Mouse (Mus musculus) midbrain, embryonic 16.5 days (tissue): ENCODE data around the gene Krcc1. TPM values are rescaled to one million over a fixed set of nuclear protein-coding genes. Genes with fewer than 3 reads are reported as not detected.
"Not testable (repeated sequence)": the region's sequence is repeated elsewhere in the genome, so short reads cannot be mapped to it uniquely, and the experiment has no call there.

Experiments
- ATAC-seq: fragments of 200-750 bp; cut with Nextera tagmentation; 2 replicates; pipeline ENCODE4 v1.8.0; 2017; ENCODE audit warnings: moderate TSS enrichment
- H3K27ac ChIP-seq: fragments of 300-500 bp; sonication (generic); 2 replicates; pipeline ENCODE4 v1.5.1; 2014; ENCODE audit warnings: mild to moderate bottlenecking, low read length, mixed read lengths
- H3K27me3 ChIP-seq: fragments of 300-500 bp; sonication (generic); 2 replicates; pipeline ENCODE4 v1.6.1; 2014; ENCODE audit warnings: low read depth, low read length, mixed read lengths; ENCODE audit not compliant: control insufficient read depth, insufficient read depth
- H3K36me3 ChIP-seq: fragments of 300-500 bp; sonication (generic); 2 replicates; pipeline ENCODE4 v1.6.1; 2014; ENCODE audit warnings: mild to moderate bottlenecking, low read length, moderate library complexity, mixed read lengths; ENCODE audit not compliant: control insufficient read depth, insufficient read depth
- H3K4me1 ChIP-seq: fragments of 300-500 bp; sonication (generic); 2 replicates; pipeline ENCODE4 v1.6.1; 2014; ENCODE audit warnings: mild to moderate bottlenecking, low read length, mixed read lengths; ENCODE audit not compliant: control insufficient read depth, insufficient read depth
- H3K4me2 ChIP-seq: fragments of 300-500 bp; sonication (generic); 2 replicates; pipeline ENCODE4 v1.6.1; 2014; ENCODE audit warnings: mild to moderate bottlenecking, low read length, mixed read lengths
- H3K4me3 ChIP-seq: fragments of 300-500 bp; sonication (generic); 2 replicates; pipeline ENCODE4 v1.5.1; 2014; ENCODE audit warnings: low read depth, mild to moderate bottlenecking, low read length, moderate library complexity, mixed read lengths
- H3K9ac ChIP-seq: fragments of 300-500 bp; sonication (generic); 2 replicates; pipeline ENCODE4 v1.6.1; 2014; ENCODE audit warnings: low read depth, low read length, mixed read lengths
- H3K9me3 ChIP-seq: fragments of 300-500 bp; sonication (generic); replicated peaks from 2 replicates; pipeline ENCODE4 v1.6.1; 2014; ENCODE audit warnings: mild to moderate bottlenecking, low read length, mixed read lengths; ENCODE audit not compliant: control insufficient read depth, poor library complexity, severe bottlenecking
- WGBS: fragments of 180-500 bp; shearing (Covaris S2); extraction: QIAGEN DNeasy Blood & Tissue Kit; methylation state at CpG from one replicate; pipeline ENCODE4 v1.1.7; 2014; 5-methylcytosine and 5-hydroxymethylcytosine counted together
- polyA plus RNA-seq: library from polyadenylated mRNA; unstranded; fragments of >200 nt; fragmentation: Nextera tagmentation; extraction: Ambion mirVana; gene quantifications from 2 replicates; pipeline ENCODE4 v1.2.1, GENCODE M21; 2015

Gene Krcc1
- polyA plus RNA-seq, 1 experiment from 2014 or later: 15.0 TPM

DNA sequence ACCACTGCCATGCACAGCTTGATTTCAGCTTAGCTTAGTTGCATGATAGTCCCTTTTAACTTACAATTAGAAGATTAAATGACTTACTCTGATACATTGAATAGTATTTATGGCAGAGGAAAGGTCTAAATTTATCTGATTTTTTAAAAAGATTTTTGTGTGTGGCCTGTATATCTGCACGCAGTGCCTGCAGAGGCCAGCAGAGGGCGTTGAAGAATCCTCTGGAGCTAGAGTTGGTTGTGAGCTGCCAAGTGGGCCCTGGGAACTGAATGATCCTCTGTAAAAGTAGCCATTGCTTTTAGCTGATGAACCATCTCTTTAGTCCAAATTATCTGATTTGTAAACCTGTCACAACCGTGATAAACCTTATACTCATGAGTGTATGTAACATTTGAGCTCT, 27.3 kb downstream of the Krcc1 start:
- Histone ChIP-seq H3K36me3 (no peaks in the 10 kb centered on the region), H3K27ac (no peak overlapping the region), H3K27me3 (no peaks in the 10 kb centered on the region), H3K4me1 (no peaks in the 10 kb centered on the region), H3K4me2 (no peak overlapping the region), H3K4me3 (no peak overlapping the region), H3K9ac (no peak overlapping the region), H3K9me3 (no peaks in the 10 kb centered on the region)
- 29% methylated on average over 3 of the region's 3 CpGs for WGBS
- ATAC-seq: no peak

DNA sequence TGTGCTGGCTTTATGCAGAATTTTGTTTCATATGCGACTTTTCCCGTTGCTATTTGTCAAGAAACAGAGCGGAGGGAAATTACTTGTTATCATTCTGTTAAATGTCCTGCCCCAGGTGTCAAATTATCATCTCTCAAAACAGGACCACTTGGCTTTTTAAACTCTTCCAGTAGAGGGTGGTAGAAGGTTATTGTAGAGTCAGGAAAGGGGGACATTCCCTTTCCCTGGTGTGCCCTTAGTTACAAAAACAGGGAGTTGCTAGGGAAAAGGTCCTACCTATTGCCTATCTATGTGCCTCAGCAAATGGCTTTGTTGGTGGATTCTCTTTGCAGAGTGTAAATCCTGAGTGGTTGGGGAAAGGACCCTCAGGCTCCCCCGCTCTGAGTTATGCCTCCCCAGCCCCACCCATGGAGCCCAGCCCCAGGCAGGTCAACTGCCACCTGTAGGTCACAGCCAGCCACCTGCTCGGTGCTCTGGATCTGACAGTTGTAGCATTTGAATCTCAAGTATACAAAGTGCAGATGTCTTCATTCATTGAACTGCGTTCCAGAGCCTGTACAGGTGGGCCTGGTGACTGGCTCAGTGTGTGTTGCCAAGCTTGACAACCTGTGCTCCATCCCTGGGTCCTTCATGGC, 30.7 kb downstream of the Krcc1 start:
- no peaks in the 10 kb centered on the region for H3K9me3 ChIP-seq
- no peak overlapping the region for H3K4me2 ChIP-seq
- 81% methylated on average over 6 of the region's 6 CpGs for WGBS
- H3K4me1 ChIP-seq: no peaks in the 10 kb centered on the region
- H3K27me3 ChIP-seq: no peaks in the 10 kb centered on the region
- no peak overlapping the region for H3K9ac ChIP-seq
- H3K27ac ChIP-seq: no peak overlapping the region
- no peak for ATAC-seq
- no peaks in the 10 kb centered on the region for H3K36me3 ChIP-seq
- H3K4me3 ChIP-seq: no peak overlapping the region

DNA sequence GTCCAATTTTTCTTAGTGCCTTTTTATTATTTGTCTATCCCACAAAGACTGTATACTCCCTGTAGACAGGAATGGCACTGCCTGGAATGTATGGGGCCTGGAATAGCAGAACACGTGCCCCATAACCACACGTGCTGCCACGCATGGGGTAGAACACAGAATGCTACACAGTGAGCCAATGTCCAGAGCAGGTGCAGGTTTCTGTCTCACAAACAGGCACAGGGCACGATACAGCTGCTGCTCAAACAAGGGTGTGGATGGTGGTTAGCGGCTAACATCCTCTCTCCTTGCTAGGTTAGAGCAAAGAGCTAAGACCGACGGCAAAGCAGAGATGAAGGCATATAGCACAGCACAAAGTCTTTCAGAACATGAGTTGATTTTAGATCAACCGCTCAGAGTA, 36.0 kb downstream of the Krcc1 start:
- ATAC-seq: no peak
- Histone ChIP-seq H3K4me2 (no peak overlapping the region), H3K4me1 (no peaks in the 10 kb centered on the region), H3K9ac (no peak overlapping the region), H3K4me3 (no peak overlapping the region), H3K27me3 (no peaks in the 10 kb centered on the region), H3K36me3 (no peaks in the 10 kb centered on the region), H3K27ac (no peak overlapping the region), H3K9me3 (no peaks in the 10 kb centered on the region)
- 91% methylated on average over 8 of the region's 8 CpGs for WGBS

DNA sequence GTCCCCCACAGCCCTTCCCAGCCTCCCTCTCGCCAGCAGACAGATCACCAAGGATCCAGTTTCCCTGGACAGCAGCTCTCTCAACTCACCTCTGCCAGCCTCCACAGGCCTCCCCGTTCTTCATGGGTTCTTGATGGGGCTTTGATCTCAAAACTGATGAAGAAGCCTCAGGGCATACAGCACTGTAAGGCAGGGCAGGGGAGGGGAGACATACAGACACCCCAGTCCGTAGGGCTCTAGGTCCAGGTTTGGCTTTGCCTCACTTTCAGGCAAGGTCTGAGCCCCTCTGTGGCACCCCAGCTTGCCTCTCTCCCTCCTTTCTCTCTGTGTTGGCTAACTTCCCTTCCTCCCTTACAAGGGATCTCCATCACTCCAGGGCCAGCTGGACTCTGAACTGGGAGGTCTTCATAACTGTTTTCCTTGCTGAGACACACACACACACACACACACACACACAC, 50.4 kb downstream of the Krcc1 start, which contains the start of gene Smyd1:
Gene Smyd1, minus strand, starts transcription at position 408 of the 458 bp plus-strand sequence.
- Histone ChIP-seq H3K27ac (no peak within 1 kb of the TSS), H3K4me1 (no peaks in the 10 kb centered on the region), H3K4me2 (no peak within 1 kb of the TSS), H3K9me3 (no peaks in the 10 kb centered on the region), H3K4me3 (no peak within 1 kb of the TSS), H3K9ac (no peak within 1 kb of the TSS), H3K27me3 (no peaks in the 10 kb centered on the region), H3K36me3 (no peaks in the 10 kb centered on the region)
- no peak for ATAC-seq
- 78% methylated on average over 3 of the region's 3 CpGs for WGBS

- Histone ChIP-seq H3K36me3 (no peaks in the 10 kb centered on the region), H3K4me2 (no peak within 1 kb of the TSS), H3K9ac (no peak within 1 kb of the TSS), H3K9me3 (no peaks in the 10 kb centered on the region), H3K27ac (no peak within 1 kb of the TSS), H3K4me1 (no peaks in the 10 kb centered on the region), H3K27me3 (no peaks in the 10 kb centered on the region), H3K4me3 (no peak within 1 kb of the TSS)
- WGBS: 84% methylated on average over 7 of the region's 7 CpGs
- no peak for ATAC-seq
Observed at GRCm38 (mm10) chr6:71322491-71322921, 51.0 kb downstream of the Krcc1 start, which contains the start of gene Cd8b1. Gene Cd8b1 (plus strand): TSS chr6:71322788.

DNA sequence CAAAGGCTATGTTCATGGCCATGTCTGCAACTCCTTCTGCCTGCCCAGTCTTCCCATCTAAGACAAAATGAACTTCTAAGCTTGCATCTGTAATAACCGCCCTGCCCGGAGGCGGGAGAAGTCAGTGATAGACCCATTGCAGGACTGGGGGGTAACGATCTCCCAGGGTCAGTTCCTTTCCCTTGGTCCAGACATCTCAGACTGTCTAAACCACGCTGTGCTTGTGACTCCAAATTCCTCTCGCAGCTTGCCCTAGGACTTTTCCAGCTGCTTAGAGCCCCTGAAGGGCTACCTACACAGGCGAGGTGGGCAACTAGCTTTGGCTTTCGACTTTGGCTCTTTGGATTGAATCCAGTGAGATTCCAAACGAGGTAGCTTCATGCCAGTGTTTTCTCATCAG, 53.3 kb downstream of the Krcc1 start:
- Histone ChIP-seq H3K4me1 (no peaks in the 10 kb centered on the region), H3K27ac (no peak overlapping the region), H3K27me3 (no peaks in the 10 kb centered on the region), H3K4me3 (no peak overlapping the region), H3K36me3 (no peaks in the 10 kb centered on the region), H3K4me2 (no peak overlapping the region), H3K9me3 (no peaks in the 10 kb centered on the region), H3K9ac (no peak overlapping the region)
- ATAC-seq: no peak
- 93% methylated on average over 9 of the region's 9 CpGs for WGBS

DNA sequence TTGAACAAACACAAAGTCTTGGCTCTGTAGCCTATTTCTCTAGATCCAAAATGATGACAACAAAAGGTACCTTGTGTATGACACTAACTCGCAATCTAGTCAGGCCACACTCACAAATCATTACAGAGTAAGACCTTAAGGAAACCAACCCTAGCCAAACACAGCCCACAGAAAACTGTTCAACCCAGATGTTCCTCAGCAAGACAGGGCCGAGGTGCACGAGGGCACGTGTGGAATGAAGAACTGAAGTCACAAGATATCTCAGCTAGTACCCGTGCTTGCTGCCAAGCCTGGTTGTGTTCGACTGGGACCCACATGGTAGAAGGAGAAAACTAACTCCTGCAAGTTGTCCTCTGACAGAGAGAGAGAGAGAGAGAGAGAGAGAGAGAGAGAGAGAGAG, 58.4 kb downstream of the Krcc1 start:
- Histone ChIP-seq H3K4me1 (no peaks in the 10 kb centered on the region), H3K9ac (no peak overlapping the region), H3K36me3 (no peaks in the 10 kb centered on the region), H3K27me3 (no peaks in the 10 kb centered on the region), H3K4me2 (no peak overlapping the region), H3K27ac (no peak overlapping the region), H3K9me3 (no peaks in the 10 kb centered on the region), H3K4me3 (no peak overlapping the region)
- 91% methylated on average over 6 of the region's 6 CpGs for WGBS
- ATAC-seq: no peak

- Histone ChIP-seq H3K4me1 (no peaks in the 10 kb centered on the region), H3K27me3 (no peaks in the 10 kb centered on the region), H3K9me3 (no peaks in the 10 kb centered on the region), H3K4me2 (no peak overlapping the region), H3K4me3 (no peak overlapping the region), H3K36me3 (no peaks in the 10 kb centered on the region), H3K9ac (no peak overlapping the region), H3K27ac (no peak overlapping the region)
- ATAC-seq: no peak
- 93% methylated on average over 7 of the region's 7 CpGs for WGBS
Observed at GRCm38 (mm10) chr6:71330486-71330885, 59.0 kb downstream of the Krcc1 start.

GRCm38 (mm10) chr6:71331491-71331890, 60.0 kb downstream of the Krcc1 start:
- WGBS: 89% methylated on average over 1 of the region's 4 CpGs
- ATAC-seq: not testable (repeated sequence)

More at GRCm38 (mm10) chr6:71331491-71331890, 60.0 kb downstream of the Krcc1 start:
- H3K27me3 ChIP-seq, H3K4me2 ChIP-seq, H3K4me1 ChIP-seq, H3K4me3 ChIP-seq, H3K36me3 ChIP-seq, H3K27ac ChIP-seq, H3K9me3 ChIP-seq, H3K9ac ChIP-seq: not testable (repeated sequence)
